Mouse (Mus musculus) forelimb bud, embryonic 11.5 days (tissue): ENCODE results near the gene Hsd3b7.
"Not testable (repeated sequence)": the region's sequence is repeated elsewhere in the genome, so short reads cannot be mapped to it uniquely, and the experiment has no call there.

Experiments
- DNase-seq: peaks from one replicate; pipeline ENCODE4 v3.0.0-alpha.2; 2012; ENCODE audit warnings: low read depth, low spot score

The Hsd3b7 gene

DNA sequence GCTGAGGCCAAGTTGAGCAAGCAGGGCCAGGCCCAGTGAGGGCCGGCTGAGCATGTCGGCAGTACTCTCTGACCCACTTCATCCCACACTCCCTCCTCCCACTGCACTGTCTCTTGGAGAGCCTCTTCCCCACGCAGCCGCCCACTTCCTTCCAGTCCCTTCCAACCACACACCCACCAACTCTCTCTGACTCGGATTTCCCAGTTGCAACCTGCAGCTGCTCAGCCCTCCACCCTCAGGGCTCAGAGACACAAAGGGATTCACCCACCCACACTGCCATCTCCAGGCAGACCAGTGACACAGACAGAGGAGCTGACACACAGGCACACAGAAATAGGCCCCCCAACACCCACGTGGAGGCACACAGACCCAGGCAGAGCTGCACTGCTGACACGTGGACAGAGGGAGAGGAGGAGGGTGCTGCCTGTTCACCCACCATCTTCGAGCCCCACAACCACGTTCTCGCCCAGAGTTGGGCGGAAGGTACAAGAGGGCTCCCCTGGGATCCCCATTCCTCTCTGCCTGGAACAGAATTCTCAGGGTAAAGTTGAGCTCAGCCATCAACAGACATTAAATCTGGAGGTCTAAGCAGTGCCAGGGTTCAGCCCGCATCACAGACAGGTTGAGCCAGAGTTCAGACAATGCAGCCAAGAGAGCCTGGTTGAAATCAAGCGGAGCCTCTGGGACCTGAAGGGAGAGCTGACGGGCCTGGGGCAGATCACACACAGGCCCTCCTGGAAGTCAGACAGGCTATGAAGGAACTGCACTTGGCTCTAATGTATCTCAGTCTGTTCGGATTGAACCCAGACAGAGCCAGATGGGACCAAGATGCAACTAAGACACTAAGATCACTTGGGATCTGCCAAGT lies 15.8 kb downstream of the Hsd3b7 start:
- DNase-seq, result no peak

DNA sequence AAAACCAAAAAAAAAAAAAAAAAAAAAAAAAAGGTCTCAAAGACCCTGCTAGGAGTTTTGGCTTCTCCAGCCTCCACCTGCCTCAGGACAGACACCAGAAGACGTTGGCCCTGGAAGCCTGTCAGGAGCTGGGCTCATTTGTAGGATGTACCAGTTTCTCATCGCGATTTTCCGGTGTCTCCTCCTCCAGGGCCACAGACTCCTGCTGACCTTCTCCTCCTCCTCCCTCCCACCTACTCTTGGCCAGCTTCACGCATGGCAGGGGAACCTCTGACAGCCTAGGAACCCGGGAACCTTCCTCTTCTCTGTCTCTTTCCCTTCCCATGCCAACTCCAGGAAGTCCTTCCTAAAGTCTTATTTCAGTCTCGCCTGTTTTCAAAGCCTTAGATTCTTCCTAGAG lies 16.6 kb downstream of the Hsd3b7 start:
- DNase-seq, result no peak

DNA sequence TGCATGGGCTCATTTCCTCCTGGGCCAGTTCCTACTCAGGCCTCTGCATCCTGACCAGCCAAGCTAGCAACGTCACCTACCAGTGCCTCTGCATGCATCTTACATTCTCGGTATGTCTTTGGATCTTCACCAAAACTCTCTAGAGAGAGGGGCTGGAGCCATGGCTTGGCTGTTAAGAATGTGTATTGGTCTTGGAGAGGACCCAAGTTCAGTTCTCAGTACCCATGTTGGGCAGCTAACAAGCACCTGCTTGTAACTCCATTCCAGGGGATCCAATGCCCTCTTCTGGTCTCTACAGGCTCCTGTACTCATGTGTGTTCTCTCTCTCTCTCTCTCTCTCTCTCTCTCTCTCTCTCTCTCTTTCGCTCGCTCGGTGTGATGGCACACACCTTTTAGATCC lies 17.4 kb downstream of the Hsd3b7 start:
- no peak for DNase-seq

DNA sequence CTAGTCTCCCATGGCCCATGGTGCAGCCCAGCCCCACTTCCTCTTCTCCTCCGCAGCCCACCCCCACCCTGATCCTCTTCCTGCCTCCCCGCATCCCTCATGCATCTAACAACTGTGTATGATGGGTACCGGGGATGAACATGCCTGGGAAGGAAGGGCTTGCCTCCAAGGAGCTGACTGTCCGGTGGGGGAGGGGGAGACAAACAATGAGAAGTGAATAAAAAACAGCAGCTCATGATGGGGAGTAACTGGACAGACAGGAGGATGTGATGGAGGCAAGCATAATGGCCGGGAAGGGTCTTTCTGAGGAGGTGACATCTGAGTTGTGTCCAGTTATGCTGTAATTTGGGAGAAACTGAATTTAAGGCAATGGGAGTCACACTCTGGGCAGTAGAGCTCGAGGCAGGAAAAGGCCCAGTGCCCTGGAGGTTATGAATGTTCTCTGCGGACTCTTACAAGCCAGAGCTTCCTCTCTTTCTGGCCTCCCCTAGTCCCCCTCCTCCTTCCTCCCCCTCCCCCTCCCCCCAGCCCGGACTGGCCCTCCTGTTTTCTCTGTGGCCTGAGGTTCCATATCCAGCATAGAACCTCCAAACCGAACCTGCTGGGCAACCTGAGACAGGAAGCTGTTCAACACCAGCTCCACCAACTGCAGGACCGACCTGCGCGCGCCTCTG lies 20.6 kb downstream of the Hsd3b7 start:
- DNase-seq, result no peak

DNA sequence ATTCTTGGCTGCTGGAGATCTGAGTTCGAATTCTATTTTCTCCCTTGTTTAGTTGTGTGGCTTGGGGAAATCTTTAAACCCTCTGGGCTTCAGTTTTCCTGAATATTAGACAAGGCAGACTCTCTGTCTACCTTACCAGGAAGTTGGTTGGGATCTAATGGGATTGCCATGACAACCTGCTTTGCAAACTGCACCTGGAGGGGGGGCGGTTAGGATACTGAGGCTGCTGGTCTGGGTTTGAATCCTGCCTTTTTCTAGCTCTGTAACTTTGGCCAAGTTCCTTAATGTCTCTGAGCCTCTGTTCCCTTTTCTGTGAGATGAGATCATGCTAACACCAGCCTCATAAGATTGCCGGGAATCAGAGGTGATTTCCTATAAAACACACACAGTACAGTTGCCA lies 22.1 kb downstream of the Hsd3b7 start:
- no peak for DNase-seq

DNA sequence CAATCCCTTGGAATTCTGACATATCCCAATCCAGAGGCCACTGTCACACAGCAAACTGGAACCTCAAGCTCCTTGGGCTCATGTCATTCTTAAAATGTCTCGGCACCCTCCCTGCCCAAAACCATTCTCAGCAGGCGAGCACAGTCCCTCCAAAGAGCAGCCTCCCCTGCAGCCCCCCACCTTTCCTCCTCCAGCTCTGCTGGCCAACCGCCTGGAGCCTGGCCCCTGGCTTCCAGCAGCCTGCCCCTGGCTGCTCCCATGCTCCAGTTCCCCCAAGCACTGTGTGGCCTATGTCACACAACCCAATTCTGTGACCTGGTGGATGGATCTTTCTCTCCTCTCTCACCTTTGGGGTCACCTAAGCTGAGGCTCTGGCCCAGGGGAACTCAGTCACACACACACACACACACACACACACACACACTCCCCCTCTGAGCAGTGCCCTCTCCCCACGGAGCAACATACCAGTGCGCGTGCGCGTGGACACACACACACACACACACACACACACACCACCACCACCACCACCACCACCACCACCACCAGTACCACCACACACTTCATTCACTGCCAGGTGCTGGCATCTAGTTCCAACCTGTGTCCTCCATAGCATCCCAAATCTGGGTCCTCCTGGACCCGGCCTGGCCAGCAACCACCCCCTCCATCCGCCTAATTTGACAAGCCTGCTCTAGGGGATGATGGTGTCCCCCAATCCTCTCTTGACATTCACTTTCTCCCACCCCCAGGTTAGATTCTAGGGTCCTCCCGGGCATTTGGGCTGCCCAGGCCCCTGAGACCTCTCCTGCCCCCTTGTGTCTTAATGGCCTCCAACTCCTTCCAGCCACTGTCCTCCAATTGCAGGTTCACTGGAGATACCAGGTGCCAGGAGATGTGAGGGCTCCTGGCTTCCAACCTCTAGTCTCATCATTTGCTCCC lies 23.1 kb downstream of the Hsd3b7 start:
- no peak for DNase-seq

DNA sequence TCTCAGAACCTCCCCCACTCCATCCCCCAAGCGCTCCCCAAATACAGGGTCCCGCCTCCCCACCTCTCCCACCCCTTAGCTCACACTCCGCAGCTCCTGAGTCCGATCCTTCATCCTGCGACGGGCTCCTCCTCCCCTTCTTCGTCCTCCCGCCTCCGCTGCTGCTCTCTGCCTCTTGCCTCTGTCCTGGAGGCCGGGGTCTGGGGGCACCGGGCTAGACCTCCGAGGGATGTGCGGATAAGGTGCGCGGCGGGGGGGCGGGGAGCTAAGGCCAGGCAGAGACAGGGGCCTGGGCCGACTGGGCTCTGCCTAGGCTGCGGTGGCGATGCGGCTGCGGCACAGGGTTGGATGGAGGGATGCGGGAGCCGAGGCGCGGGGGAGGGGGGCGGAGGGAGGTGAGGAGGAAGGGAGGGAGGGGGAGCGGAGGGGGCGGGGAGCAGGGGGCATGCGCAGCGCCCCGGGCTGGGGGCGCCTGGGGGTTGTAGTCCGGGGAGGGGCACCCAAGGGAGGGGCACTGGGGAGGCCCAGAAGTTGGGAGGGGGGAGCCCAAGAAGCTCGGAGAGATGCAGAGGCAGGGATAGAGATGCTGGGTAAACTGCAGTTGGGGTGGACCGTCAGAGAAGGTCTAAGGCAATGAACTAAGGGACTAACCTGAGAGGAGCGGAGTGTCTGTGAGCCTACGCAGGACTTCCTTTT lies 23.9 kb downstream of the Hsd3b7 start, which contains the start of the genes Stx4a and Stx1b:
Gene Stx4a (plus strand): TSS at position 119 of the 696 bp plus-strand sequence.
Gene Stx1b (minus strand): TSS at position 374 of the 696 bp plus-strand sequence.
- DNase-seq, result peak; percentile 31

DNA sequence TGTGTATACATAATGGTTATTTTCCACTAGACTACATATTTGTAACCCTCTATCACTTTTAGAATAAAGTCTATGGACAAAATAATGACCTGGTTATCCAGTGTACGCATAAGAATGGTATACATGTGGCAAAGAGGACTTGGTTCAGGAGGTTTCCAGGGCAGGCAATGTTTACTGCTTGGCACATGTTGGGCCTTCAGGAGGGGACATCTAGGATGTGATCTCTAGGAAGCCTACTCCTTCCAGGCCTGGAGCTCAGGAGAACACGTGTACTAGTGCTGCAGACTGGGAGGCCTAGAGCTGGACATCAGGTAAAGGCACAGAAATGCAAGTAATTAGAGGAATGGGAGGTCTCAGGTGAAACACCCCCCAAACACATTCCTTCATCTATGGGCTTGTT lies 35.1 kb downstream of the Hsd3b7 start:
- DNase-seq, result no peak

DNA sequence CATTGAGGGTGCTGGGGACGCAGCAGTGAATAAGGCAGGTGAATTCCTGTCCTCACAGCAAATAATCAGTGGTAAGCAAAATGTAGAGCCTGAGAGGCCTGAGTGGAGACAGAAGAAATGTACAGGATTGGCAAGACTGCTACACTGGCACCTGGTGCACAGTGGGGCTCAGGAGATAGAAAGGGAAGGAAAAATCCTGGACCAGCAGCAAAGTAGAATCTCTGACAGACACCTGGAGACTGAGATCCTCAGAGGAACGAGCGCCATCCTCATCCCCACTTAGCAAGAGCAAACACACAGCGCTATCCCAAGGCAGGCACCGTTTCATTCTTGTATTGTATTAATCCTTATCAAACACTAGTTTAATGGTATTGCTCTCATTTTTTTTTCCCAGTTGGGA lies 37.1 kb downstream of the Hsd3b7 start:
- no peak for DNase-seq

DNA sequence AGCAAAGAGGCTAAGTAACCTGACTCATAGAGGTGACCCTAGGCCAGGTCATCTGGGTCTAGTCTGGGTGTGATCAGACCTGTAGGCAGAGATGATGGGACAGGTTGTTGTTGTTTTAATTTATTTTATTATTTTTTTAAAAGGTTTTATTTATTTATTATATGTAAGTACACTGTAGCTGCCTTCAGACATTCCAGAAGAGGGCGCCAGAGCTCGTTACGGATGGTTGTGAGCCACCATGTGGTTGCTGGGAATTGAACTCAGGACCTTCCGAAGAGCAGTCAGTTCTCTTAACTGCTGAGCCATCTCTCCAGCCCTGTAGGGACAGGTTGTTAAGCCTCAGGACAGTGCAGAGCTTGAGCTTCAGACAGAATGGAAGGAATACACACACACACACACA lies 37.5 kb downstream of the Hsd3b7 start:
- not testable (repeated sequence) for DNase-seq

DNA sequence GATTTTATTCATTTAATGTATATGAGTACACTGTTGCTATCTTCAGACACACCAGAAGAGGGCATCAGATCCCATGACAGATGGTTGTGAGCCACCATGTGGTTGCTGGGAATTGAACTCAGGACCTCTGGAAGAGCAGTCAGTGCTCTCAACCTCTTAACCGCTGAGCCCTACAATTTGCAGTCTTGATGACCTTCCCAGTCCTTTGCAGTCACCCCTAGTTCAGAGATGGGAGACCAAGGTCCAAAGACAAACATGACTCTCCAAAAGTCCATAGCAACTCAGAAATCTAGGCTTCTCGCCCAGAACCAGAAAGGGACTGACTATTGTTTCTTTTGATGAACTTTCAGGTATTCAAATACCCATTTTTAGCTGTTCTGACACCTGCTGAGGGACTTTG lies 39.6 kb downstream of the Hsd3b7 start:
- not testable (repeated sequence) for DNase-seq

DNA sequence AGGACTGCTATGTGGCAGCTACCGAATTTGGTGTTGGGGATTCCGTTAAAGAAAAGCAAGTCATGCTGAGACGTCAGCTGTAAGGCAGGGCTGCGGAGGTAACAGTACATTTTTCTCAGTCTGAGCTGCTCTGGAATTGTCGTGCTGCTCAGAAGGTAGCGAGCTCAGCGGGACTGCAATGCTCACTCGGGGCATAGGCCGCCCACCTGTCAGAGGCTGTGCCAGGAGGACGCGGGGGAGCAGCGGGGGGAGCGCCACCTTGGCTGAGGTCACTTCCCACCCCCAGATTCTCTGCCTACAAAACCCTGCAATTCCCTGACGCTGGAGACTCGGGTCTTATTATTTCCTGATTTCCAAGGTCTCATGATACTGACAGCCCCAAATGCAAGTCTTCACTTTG lies 40.5 kb downstream of the Hsd3b7 start:
- no peak for DNase-seq

DNA sequence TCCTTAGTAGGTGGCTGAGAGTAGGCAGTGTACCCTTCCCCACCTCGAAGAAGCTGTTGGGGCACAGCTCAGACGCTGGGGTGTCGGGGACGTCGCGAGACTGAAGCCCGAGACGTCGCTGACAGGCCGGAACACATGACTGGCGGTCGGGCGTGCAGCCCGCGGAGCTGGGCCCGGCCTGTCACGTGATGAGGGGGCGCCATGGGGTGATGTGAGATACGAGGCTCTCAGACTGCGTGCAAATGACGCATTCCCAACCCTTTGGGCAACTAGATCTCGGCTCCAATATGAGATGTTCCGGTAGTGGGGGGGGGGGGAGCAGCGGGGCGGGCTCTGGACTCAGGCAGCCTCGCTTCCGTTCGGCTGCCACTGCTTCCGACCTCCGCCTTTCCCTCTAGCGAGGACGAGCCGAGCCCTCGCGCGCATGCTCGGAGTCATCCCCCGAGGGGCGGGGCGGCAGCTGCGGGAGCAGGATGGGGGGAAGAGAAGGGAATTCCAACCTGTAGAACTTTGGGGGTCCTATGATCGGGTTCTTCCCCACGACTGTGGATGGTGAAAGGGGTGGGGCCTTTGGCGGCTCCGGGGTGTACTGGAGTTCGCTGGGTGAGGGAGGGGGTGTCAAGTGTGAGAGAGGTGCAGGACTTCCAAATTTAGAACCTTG lies 41.1 kb downstream of the Hsd3b7 start:
- DNase-seq, result peak; percentile 86

DNA sequence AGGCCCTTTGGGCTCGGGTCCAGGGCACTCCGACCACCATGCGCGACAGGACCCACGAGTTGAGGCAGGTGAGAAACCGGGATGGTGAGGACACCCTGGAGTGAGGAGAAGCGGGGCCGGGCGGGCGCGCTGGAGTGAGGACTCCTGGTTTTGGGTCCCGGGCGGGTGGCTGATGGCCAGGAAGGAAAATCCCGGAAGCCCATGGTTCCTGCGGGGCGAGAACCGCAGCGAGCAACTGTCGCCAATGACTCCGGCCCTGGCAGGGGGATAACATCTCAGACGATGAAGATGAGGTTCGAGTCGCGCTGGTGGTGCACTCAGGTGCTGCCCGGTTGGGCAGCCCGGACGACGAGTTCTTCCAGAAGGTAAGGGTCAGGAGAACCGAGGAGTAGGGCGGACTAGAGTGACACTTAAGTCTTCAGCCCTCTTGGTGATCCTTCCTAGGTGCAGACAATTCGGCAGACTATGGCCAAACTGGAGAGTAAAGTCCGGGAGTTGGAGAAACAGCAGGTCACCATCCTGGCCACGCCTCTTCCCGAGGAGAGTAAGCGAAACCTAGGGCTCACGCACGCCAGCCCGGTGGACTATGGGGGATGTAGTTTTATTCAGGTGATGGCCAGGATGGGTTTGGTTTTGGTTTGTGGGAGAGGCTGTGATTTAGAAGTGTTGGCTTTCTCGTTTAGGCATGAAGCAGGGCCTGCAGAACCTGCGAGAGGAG lies 41.8 kb downstream of the Hsd3b7 start:
- DNase-seq, result peak; percentile 56

DNA sequence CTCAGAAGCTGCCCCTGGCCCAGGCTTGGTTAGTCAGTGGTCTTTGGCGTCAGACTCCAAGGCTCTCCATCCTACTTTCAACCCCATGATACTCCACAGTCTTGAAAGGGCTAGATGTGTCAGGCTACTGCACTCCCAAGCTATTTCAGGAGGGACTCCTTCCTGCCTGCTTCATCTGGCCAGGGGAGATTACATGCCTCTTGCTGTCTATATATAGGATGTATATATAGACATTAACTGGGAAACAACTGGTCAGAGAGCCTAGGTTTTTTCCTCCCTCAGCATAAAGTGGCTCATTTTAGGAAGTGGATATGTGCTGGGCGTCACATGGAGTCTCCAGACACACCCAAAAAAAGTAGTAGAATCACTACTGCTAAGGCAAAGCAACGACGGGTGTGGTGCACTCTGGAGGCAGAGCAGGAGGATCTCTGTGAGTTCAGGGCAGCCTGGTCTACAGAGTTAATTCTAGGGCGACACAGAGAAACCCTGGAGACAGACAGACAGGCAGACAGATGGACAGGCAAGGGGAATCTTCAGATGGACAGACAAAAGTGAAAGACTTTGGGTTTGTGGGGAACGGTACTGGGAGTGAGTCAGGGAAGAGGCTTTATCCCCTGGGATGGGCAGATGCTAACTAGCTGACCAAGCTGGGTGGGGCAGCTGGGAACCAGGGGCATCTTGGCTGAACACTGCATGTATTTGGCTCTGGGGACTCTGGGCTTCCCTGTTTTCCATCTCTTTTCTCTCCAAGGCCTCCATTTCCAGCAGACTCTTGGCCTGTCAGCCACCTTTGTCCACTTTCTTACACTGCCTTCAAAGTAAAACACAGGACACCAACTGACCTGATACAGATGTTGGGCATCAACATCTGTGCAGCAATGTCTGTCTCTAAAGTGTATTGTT lies 49.8 kb downstream of the Hsd3b7 start:
- no peak for DNase-seq

DNA sequence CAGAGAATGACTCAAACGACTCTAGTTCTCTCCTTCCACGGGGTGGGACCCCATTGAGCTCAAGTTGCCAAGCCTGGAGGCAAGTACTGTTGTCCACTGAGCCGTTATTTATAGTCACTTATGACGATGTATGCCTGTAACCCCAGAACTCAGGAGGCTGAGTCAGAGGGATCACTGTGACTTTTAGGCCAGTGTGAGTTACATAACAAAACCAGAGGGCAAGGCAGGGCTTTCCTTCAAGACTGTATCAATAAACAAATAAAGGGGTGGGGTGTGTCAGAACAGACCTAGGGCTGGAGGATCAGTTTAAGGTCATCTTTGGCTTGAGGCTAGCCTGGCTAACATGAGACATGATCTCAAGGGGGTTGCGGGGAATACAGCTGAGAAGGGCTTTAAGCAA lies 50.5 kb downstream of the Hsd3b7 start:
- DNase-seq, result no peak
